Mouse (Mus musculus): ENCODE results near the gene Ncam1.

DNA sequence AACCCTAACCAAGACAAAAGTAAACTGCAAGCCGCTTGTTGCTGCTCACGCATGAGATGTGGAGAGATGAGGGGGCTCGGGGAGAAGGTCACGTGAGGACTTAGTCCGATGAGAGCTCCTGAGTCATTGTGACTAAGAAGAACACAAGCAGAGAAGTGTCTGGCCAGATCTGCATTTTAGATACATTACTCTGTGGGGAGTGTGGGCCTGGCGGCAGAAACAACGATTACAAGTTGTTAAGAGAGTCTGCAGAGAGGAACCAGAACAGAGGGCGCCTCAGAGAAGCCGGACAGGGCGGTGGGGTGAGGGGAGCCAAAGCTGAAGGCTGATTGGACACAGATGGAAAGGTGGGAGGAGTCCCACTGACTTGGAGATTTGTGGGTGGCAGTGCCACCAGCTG is 315.4 kb downstream of the Ncam1 start:
- TF ChIP-seq CTCF (IDR thresholded peaks at IDR 0.05; ENCODE audit: low read depth, low read length) (no peak), POLR2A (IDR thresholded peaks at IDR 0.05; ENCODE audit: borderline replicate concordance, low read depth, low read length) (no peak)

Measured in bone marrow macrophage, adult 2 months (primary cell).